Mouse (Mus musculus): Measurements from ENCODE around the gene Evx2. TPM values are rescaled to one million over a fixed set of nuclear protein-coding genes. Genes with fewer than 3 reads are reported as not detected.

Evx2 gene
- polyA plus RNA-seq, 1 experiment from 2014 or later = not detected

DNA sequence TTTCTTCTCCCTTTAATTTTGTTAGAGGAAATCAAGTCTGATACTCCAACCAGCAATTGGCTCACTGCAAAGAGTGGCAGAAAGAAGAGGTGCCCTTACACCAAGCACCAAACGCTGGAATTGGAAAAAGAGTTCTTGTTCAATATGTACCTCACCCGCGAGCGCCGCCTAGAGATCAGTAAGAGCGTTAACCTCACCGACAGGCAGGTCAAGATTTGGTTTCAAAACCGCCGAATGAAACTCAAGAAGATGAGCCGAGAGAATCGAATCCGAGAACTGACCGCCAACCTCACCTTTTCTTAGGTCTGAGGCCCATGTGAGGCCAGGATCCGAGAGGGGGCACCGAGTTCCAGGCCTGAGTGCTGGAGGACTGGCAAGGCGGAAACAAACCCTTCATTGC is 34.7 kb upstream of the Evx2 start:
- H3K4me1 ChIP-seq = peaks cover 15% of the 10 kb centered on the region
- H3K27ac ChIP-seq (replicated peaks) = no peak overlapping the region
- ATAC-seq (ENCODE audit: insufficient number of reproducible peaks, low FRiP score, low TSS enrichment, low read depth) = no peak
- peaks cover 94% of the 10 kb centered on the region for H3K27me3 ChIP-seq
- H3K4me3 ChIP-seq (replicated peaks) = no peak overlapping the region
- H3K9ac ChIP-seq = no peak overlapping the region
- H3K4me2 ChIP-seq (replicated peaks) = no peak overlapping the region
- WGBS = 3% methylated on average over 16 of the region's 16 CpGs
- H3K9me3 ChIP-seq (replicated peaks) = no peaks in the 10 kb centered on the region
- no peaks in the 10 kb centered on the region for H3K36me3 ChIP-seq

- no peaks in the 10 kb centered on the region for H3K36me3 ChIP-seq
- peaks cover 94% of the 10 kb centered on the region for H3K27me3 ChIP-seq
- H3K9me3 ChIP-seq (replicated peaks) = no peaks in the 10 kb centered on the region
- no peak overlapping the region for H3K9ac ChIP-seq
- no peak overlapping the region for H3K4me2 ChIP-seq (replicated peaks)
- no peak for ATAC-seq (ENCODE audit: insufficient number of reproducible peaks, low FRiP score, low TSS enrichment, low read depth)
- no peak overlapping the region for H3K4me3 ChIP-seq (replicated peaks)
- peaks cover 11% of the 10 kb centered on the region for H3K4me1 ChIP-seq
- H3K27ac ChIP-seq (replicated peaks) = no peak overlapping the region
- WGBS = 5% methylated on average over 4 of the region's 4 CpGs
These were observed 34.1 kb upstream of the Evx2 start for GRCm38 (mm10) chr2:74693432-74693827.

GRCm38 (mm10) chr2:74692808-74693431 is 33.6 kb upstream of the Evx2 start:
- peaks cover 5% of the 10 kb centered on the region for H3K4me1 ChIP-seq
- H3K36me3 ChIP-seq = no peaks in the 10 kb centered on the region
- no peak overlapping the region for H3K9ac ChIP-seq
- no peak for ATAC-seq (ENCODE audit: insufficient number of reproducible peaks, low FRiP score, low TSS enrichment, low read depth)
- H3K27ac ChIP-seq (replicated peaks) = no peak overlapping the region
- no peak overlapping the region for H3K4me3 ChIP-seq (replicated peaks)
- H3K9me3 ChIP-seq (replicated peaks) = no peaks in the 10 kb centered on the region
- H3K4me2 ChIP-seq (replicated peaks) = no peak overlapping the region
- peaks cover 94% of the 10 kb centered on the region for H3K27me3 ChIP-seq
- WGBS = 2% methylated on average over 20 of the region's 20 CpGs

DNA sequence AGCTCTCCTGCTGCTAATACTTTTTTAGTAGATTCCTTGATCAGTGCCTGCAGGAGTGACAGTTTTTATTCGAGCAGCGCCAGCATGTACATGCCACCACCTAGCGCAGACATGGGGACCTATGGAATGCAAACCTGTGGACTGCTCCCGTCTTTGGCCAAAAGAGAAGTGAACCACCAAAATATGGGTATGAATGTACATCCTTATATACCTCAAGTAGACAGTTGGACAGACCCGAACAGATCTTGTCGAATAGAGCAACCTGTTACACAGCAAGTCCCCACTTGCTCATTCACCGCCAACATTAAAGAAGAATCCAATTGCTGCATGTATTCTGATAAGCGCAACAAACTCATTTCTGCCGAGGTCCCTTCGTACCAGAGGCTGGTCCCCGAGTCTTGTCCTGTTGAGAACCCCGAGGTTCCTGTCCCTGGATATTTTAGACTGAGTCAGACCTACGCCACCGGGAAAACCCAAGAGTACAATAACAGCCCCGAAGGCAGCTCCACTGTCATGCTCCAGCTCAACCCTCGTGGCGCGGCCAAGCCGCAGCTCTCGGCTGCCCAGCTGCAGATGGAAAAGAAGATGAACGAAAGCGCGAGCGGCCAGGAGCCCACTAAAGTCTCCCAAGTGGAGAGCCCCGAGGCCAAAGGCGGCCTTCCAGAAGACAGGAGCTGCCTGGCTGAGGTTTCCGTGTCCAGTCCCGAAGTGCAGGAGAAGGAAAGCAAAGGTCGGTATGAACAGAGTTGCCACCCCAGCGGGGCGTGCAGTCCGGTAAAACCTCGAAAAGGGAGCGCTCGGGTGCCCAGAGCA is 32.8 kb upstream of the Evx2 start:
- no peak overlapping the region for H3K27ac ChIP-seq (replicated peaks)
- H3K4me2 ChIP-seq (replicated peaks) = no peak overlapping the region

GRCm38 (mm10) chr2:74691022-74691951 is 31.9 kb upstream of the Evx2 start, which contains the start of gene Hoxd10:
TSS of gene Hoxd10 (plus strand) at chr2:74691924.
- peaks cover 94% of the 10 kb centered on the region for H3K27me3 ChIP-seq
- H3K36me3 ChIP-seq = no peaks in the 10 kb centered on the region
- no peak for ATAC-seq (ENCODE audit: insufficient number of reproducible peaks, low FRiP score, low TSS enrichment, low read depth)
- no peak within 1 kb of the TSS for H3K9ac ChIP-seq
- H3K27ac ChIP-seq (replicated peaks) = no peak within 1 kb of the TSS
- H3K4me3 ChIP-seq (replicated peaks) = peak within 1 kb of the TSS; percentile 16; the same call in 1 of the 2 replicates
- no peaks in the 10 kb centered on the region for H3K9me3 ChIP-seq (replicated peaks)
- no peak within 1 kb of the TSS; the same call in 1 of the 2 replicates for H3K4me2 ChIP-seq (replicated peaks)
- under 1% methylated on average over 56 of the region's 56 CpGs for WGBS
- H3K4me1 ChIP-seq = no peaks in the 10 kb centered on the region

More for the DNA sequence above, 32.8 kb upstream of the Evx2 start:
- whole genome bisulfite sequencing = 3% methylated on average over 35 of the region's 35 CpGs
- Histone ChIP-seq H3K4me1 (no peaks in the 10 kb centered on the region), H3K36me3 (no peaks in the 10 kb centered on the region), H3K4me3 (replicated peaks) (0 out of 2 replicates have a peak overlapping the region, but pooled peaks have one; percentile 7), H3K9ac (no peak overlapping the region), H3K9me3 (replicated peaks) (no peaks in the 10 kb centered on the region), H3K27me3 (peaks cover 94% of the 10 kb centered on the region)
- no peak for ATAC-seq (ENCODE audit: insufficient number of reproducible peaks, low FRiP score, low TSS enrichment, low read depth)

GRCm38 (mm10) chr2:74690338-74690716 is 31.0 kb upstream of the Evx2 start:
- no peaks in the 10 kb centered on the region for H3K36me3 ChIP-seq
- H3K4me2 ChIP-seq (replicated peaks) = no peak overlapping the region
- no peaks in the 10 kb centered on the region for H3K4me1 ChIP-seq
- peaks cover 92% of the 10 kb centered on the region for H3K27me3 ChIP-seq
- H3K9me3 ChIP-seq (replicated peaks) = no peaks in the 10 kb centered on the region
- no peak overlapping the region for H3K9ac ChIP-seq
- H3K4me3 ChIP-seq (replicated peaks) = no peak overlapping the region
- H3K27ac ChIP-seq (replicated peaks) = no peak overlapping the region
- ATAC-seq (ENCODE audit: insufficient number of reproducible peaks, low FRiP score, low TSS enrichment, low read depth) = no peak
- 10% methylated on average over 8 of the region's 8 CpGs for WGBS

GRCm38 (mm10) chr2:74689574-74690337 is 30.4 kb upstream of the Evx2 start:
- Histone ChIP-seq H3K36me3 (no peaks in the 10 kb centered on the region), H3K9ac (no peak overlapping the region), H3K4me1 (no peaks in the 10 kb centered on the region), H3K27me3 (peaks cover 92% of the 10 kb centered on the region), H3K4me2 (replicated peaks) (no peak overlapping the region), H3K4me3 (replicated peaks) (no peak overlapping the region), H3K27ac (replicated peaks) (no peak overlapping the region), H3K9me3 (replicated peaks) (no peaks in the 10 kb centered on the region)
- no peak for ATAC-seq (ENCODE audit: insufficient number of reproducible peaks, low FRiP score, low TSS enrichment, low read depth)
- WGBS = 3% methylated on average over 24 of the region's 24 CpGs

- no peak for ATAC-seq (ENCODE audit: insufficient number of reproducible peaks, low FRiP score, low TSS enrichment, low read depth)
- no peak overlapping the region for H3K27ac ChIP-seq (replicated peaks)
- WGBS = 5% methylated on average over 12 of the region's 12 CpGs
- H3K36me3 ChIP-seq = no peaks in the 10 kb centered on the region
- H3K4me3 ChIP-seq (replicated peaks) = no peak overlapping the region
- H3K9ac ChIP-seq = no peak overlapping the region
- H3K9me3 ChIP-seq (replicated peaks) = no peaks in the 10 kb centered on the region
- no peak overlapping the region for H3K4me2 ChIP-seq (replicated peaks)
- no peaks in the 10 kb centered on the region for H3K4me1 ChIP-seq
- peaks cover 92% of the 10 kb centered on the region for H3K27me3 ChIP-seq
These were observed 29.6 kb upstream of the Evx2 start for GRCm38 (mm10) chr2:74688795-74689573.

- Histone ChIP-seq H3K9ac (no peak overlapping the region), H3K4me2 (replicated peaks) (no peak overlapping the region), H3K4me1 (peaks cover under 1% of the 10 kb centered on the region), H3K9me3 (replicated peaks) (no peaks in the 10 kb centered on the region), H3K4me3 (replicated peaks) (no peak overlapping the region), H3K36me3 (no peaks in the 10 kb centered on the region), H3K27me3 (peaks cover 92% of the 10 kb centered on the region), H3K27ac (replicated peaks) (no peak overlapping the region)
- WGBS = 2% methylated on average over 31 of the region's 31 CpGs
- ATAC-seq (ENCODE audit: insufficient number of reproducible peaks, low FRiP score, low TSS enrichment, low read depth) = no peak
These were observed 28.6 kb upstream of the Evx2 start for GRCm38 (mm10) chr2:74687698-74688555.

Data from embryonic facial prominence, embryonic 15.5 days (tissue).